Comparison of ENCODE assay signal across 14 mouse cellular contexts in genomic region chr4:85196201-85196600, GRCm38 (mm10). TPM values are rescaled to one million over a fixed set of nuclear protein-coding genes. Genes with fewer than 3 reads are reported as not detected.
DNase-seq lines count a peak whose midpoint lies in the region; ATAC-seq and TF ChIP-seq lines count a peak whose summit lies in the region.
"Had no signal": no experiment of that assay in that cellular context is flagged by ENCODE, and none has a peak within 500 bp of the region (broad histone marks: within the 10 kb centered on the region; RNA-seq: fewer than 3 reads in every experiment).

No protein-coding gene starts in this region.

- 17% methylated on average over 4 of the region's 4 CpGs for WGBS in heart, postnatal 0 days
- WGBS in heart, embryonic 10.5 days, result 75% methylated on average over 4 of the region's 4 CpGs
- WGBS in midbrain, embryonic 11.5 days, result 86% methylated on average over 4 of the region's 4 CpGs

- no peak for ATAC-seq in heart, postnatal 0 days (ENCODE audit: insufficient read depth, low read depth)
- no peak for ATAC-seq in midbrain, embryonic 11.5 days (ENCODE audit: low FRiP score)

- TF ChIP-seq EP300 in heart, postnatal 0 days (IDR thresholded peaks at IDR 0.05; ENCODE audit: low read depth), result no peak

- H3K27me3 ChIP-seq in heart, postnatal 0 days (ENCODE audit: control insufficient read depth, insufficient read depth, low read length), result no peaks in the 10 kb centered on the region
- no peaks in the 10 kb centered on the region for H3K27me3 ChIP-seq in heart, embryonic 10.5 days (ENCODE audit: insufficient read depth, poor library complexity, severe bottlenecking)
- no peaks in the 10 kb centered on the region for H3K27me3 ChIP-seq in midbrain, embryonic 11.5 days (ENCODE audit: control insufficient read depth, insufficient read depth, low read length)
- H3K27me3 ChIP-seq: embryonic facial prominence, embryonic 12.5 days; stomach, embryonic 15.5 days had no signal

- H3K9me3 ChIP-seq in heart, postnatal 0 days (replicated peaks; ENCODE audit: control insufficient read depth, low read length), result no peaks in the 10 kb centered on the region
- no peaks in the 10 kb centered on the region for H3K9me3 ChIP-seq in heart, embryonic 10.5 days
- H3K9me3 ChIP-seq in midbrain, embryonic 11.5 days (ENCODE audit: control insufficient read depth, low read length), result no peaks in the 10 kb centered on the region
- H3K9me3 ChIP-seq: embryonic facial prominence, embryonic 12.5 days; limb, embryonic 10.5 days; stomach, embryonic 15.5 days had no signal

- no peaks in the 10 kb centered on the region for H3K36me3 ChIP-seq in heart, postnatal 0 days (replicated peaks; ENCODE audit: control insufficient read depth, insufficient read depth, low read length)
- H3K36me3 ChIP-seq in heart, embryonic 10.5 days, result no peaks in the 10 kb centered on the region
- no peaks in the 10 kb centered on the region for H3K36me3 ChIP-seq in midbrain, embryonic 11.5 days (ENCODE audit: control insufficient read depth, insufficient read depth, low read length)
- H3K36me3 ChIP-seq: embryonic facial prominence, embryonic 12.5 days; limb, embryonic 10.5 days; stomach, embryonic 15.5 days had no signal

- peak; percentile 26 for DNase-seq in heart, postnatal 0 days (ENCODE audit: low spot score)
- DNase-seq in heart, embryonic 10.5 days (ENCODE audit: low spot score), result no peak
- DNase-seq in adrenal gland, postnatal 25 days, result peak; percentile 64
- peak; percentile 24 to 37 for DNase-seq in heart, postnatal 14 days
- peak; percentile 67 to 70 for DNase-seq in right cerebral cortex, adult 2 months (ENCODE audit: low spot score in 2 of 2)
- DNase-seq in urinary bladder, adult 2 months (ENCODE audit: low spot score), result no peak
- DNase-seq in midbrain, embryonic 11.5 days (ENCODE audit: low spot score, missing footprints), result no peak
- DNase-seq: cerebellum, adult 11 months; lung, adult 2 months; midbrain, embryonic 14.5 days had no signal

- no peak overlapping the region for H3K27ac ChIP-seq in heart, postnatal 0 days (ENCODE audit: low read depth)
- H3K27ac ChIP-seq in heart, embryonic 10.5 days, result no peak overlapping the region
- no peak overlapping the region for H3K27ac ChIP-seq in midbrain, embryonic 11.5 days (ENCODE audit: low read depth, low read length)
- H3K27ac ChIP-seq: embryonic facial prominence, embryonic 12.5 days; hindbrain, embryonic 14.5 days; limb, embryonic 10.5 days; stomach, embryonic 15.5 days had no signal

- no peak overlapping the region for H3K9ac ChIP-seq in heart, postnatal 0 days (replicated peaks; ENCODE audit: low read depth, low read length)
- H3K9ac ChIP-seq in midbrain, embryonic 11.5 days (ENCODE audit: low read length), result no peak overlapping the region
- H3K9ac ChIP-seq: embryonic facial prominence, embryonic 12.5 days; hindbrain, embryonic 14.5 days; stomach, embryonic 15.5 days had no signal

- no peak overlapping the region for H3K4me2 ChIP-seq in heart, postnatal 0 days (ENCODE audit: low read depth, low read length)
- H3K4me2 ChIP-seq in midbrain, embryonic 11.5 days, result no peak overlapping the region
- H3K4me2 ChIP-seq: embryonic facial prominence, embryonic 12.5 days; hindbrain, embryonic 14.5 days; stomach, embryonic 15.5 days had no signal

- H3K4me1 ChIP-seq in heart, postnatal 0 days (ENCODE audit: control insufficient read depth, insufficient read depth), result no peaks in the 10 kb centered on the region
- no peaks in the 10 kb centered on the region for H3K4me1 ChIP-seq in heart, embryonic 10.5 days
- H3K4me1 ChIP-seq in midbrain, embryonic 11.5 days (ENCODE audit: control insufficient read depth, insufficient read depth, low read length), result no peaks in the 10 kb centered on the region
- H3K4me1 ChIP-seq: embryonic facial prominence, embryonic 12.5 days; limb, embryonic 10.5 days; stomach, embryonic 15.5 days had no signal

- H3K4me3 ChIP-seq in heart, postnatal 0 days (ENCODE audit: low read depth, low read length), result no peak overlapping the region
- no peak overlapping the region for H3K4me3 ChIP-seq in heart, embryonic 10.5 days
- H3K4me3 ChIP-seq in midbrain, embryonic 11.5 days (ENCODE audit: low read depth, low read length), result no peak overlapping the region
- H3K4me3 ChIP-seq: embryonic facial prominence, embryonic 12.5 days; limb, embryonic 10.5 days; stomach, embryonic 15.5 days had no signal

- no peak for TF ChIP-seq CTCF in heart, postnatal 0 days (IDR thresholded peaks at IDR 0.05; ENCODE audit: low read depth)

- intact Hi-C loops in heart, postnatal 14 days (cut with DNase I), result no loop called here

RNA-seq across cellular contexts. Expression of gene Sh3gl2, which starts 8.7 kb away (rescaled TPM):
- total RNA-seq in heart, postnatal 0 days (2014; rRNA removed; ENCODE audit: low replicate concordance), result 0.89 and 1.9 TPM in 2 replicates
- 0.34 and 0.44 TPM in 2 replicates for polyA plus RNA-seq in heart, postnatal 0 days (2015; fragmentation: Nextera tagmentation; extraction: Ambion mirVana)
- polyA plus RNA-seq in heart, embryonic 10.5 days (2016; fragmentation: Nextera tagmentation; extraction: Ambion mirVana), result 0.52 and 0.58 TPM in 2 replicates
- 21.6 and 32.2 TPM in 2 replicates for total RNA-seq in adrenal gland, postnatal 25 days (2021)
- 1 to 10 TPM; 1.8 to 3.4 TPM for total RNA-seq in heart, postnatal 14 days (2021)
- 150 and 151 TPM in 2 replicates for polyA plus RNA-seq in urinary bladder, adult 2 months (2012; rRNA removed)
- 8.4 and 10.3 TPM in 2 replicates for polyA plus RNA-seq in midbrain, embryonic 11.5 days (2014; fragmentation: Nextera tagmentation; extraction: Ambion mirVana)

Comparison
In these comparisons a context has a peak if more than half of its experiments do, and no peak if none do; other contexts are left out.
1. DNase-seq: peak in heart, postnatal 0 days (single experiment), adrenal gland, postnatal 25 days (single experiment), heart, postnatal 14 days (2 of 2) and right cerebral cortex, adult 2 months (2 of 2); none in heart, embryonic 10.5 days (single experiment), urinary bladder, adult 2 months (single experiment) and midbrain, embryonic 11.5 days (single experiment).
2. RNA of gene Sh3gl2, which starts 8.7 kb away (polyA plus RNA-seq): 150 to 151 TPM in urinary bladder, adult 2 months; 8.4 to 10.3 TPM in midbrain, embryonic 11.5 days, 0.52 to 0.58 TPM in heart, embryonic 10.5 days and 0.34 to 0.44 TPM in heart, postnatal 0 days; every median in the first group is over 10 times any median in the second.